Comparison of ENCODE assay signal across 9 mouse cellular contexts in the genomic region with DNA sequence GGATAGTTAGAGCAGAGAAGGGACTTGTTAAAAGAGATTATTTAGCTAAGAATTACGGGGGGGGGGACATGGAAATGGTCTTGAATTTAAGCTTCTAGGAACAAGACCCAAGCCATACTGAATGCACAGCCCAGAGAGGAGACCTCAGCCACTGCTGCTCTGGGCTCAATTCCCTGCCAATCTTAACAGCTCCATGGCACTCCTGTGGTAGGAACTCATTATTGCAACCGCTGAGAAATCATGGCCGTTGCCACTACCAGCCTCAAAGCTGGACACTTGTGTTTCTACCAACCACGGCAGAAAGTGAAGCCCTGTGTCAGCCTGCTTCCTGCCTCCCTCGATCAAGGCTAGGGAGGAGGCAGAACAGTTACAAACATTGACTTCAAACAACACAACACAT. TPM values are rescaled to one million over a fixed set of nuclear protein-coding genes. Genes with fewer than 3 reads are reported as not detected.
DNase-seq lines count a peak whose midpoint lies in the region; ATAC-seq and TF ChIP-seq lines count a peak whose summit lies in the region.
"Had no signal": no experiment of that assay in that cellular context is flagged by ENCODE, and none has a peak within 500 bp of the region (broad histone marks: within the 10 kb centered on the region; RNA-seq: fewer than 3 reads in every experiment).

No protein-coding gene starts in this region.

- peak; percentile 57 for TF ChIP-seq CTCF in heart, postnatal 0 days (IDR thresholded peaks at IDR 0.05; ENCODE audit: low read depth)
- TF ChIP-seq CTCF in Patski (IDR thresholded peaks at IDR 0.05), result no peak

- ATAC-seq in heart, postnatal 0 days (ENCODE audit: insufficient read depth, low read depth), result peak; percentile 71
- peak; percentile 60 for ATAC-seq in Patski
- no peak for ATAC-seq in embryonic facial prominence, embryonic 14.5 days (ENCODE audit: low read depth)
- no peak for ATAC-seq in inflammation-experienced regulatory T-cells, adult 6 months

- 17% methylated on average over 5 of the region's 5 CpGs for whole genome bisulfite sequencing in heart, postnatal 0 days
- 28% methylated on average over 5 of the region's 5 CpGs for WGBS in embryonic facial prominence, embryonic 14.5 days

- intact Hi-C loops in heart, postnatal 25 days (cut with DNase I), result no loop called here

- no peaks in the 10 kb centered on the region for H3K27me3 ChIP-seq in heart, postnatal 0 days (ENCODE audit: control insufficient read depth, insufficient read depth, low read length)
- H3K27me3 ChIP-seq in Patski, result no peaks in the 10 kb centered on the region
- no peaks in the 10 kb centered on the region for H3K27me3 ChIP-seq in embryonic facial prominence, embryonic 14.5 days (replicated peaks; ENCODE audit: control insufficient read depth, insufficient read depth, low read length)
- H3K27me3 ChIP-seq: neural tube, embryonic 12.5 days had no signal

- CTCF ChIA-PET in Patski (lab: Charles Lee), result interaction anchor here (1.0 to 2.4 kb wide), 5 partner anchors 26 to 176 kb away, joined by 3 to 12 read pairs (median 4); no protein-coding TSS in a partner anchor

- H3K36me3 ChIP-seq in heart, postnatal 0 days (replicated peaks; ENCODE audit: control insufficient read depth, insufficient read depth, low read length), result no peaks in the 10 kb centered on the region
- H3K36me3 ChIP-seq in embryonic facial prominence, embryonic 14.5 days (ENCODE audit: control insufficient read depth, insufficient read depth, low read length), result no peaks in the 10 kb centered on the region
- H3K36me3 ChIP-seq: neural tube, embryonic 12.5 days had no signal

- POLR2A ChIA-PET in Patski (lab: Charles Lee), result no interaction called here

- peak; percentile 42 for DNase-seq in heart, postnatal 0 days (ENCODE audit: low spot score)
- DNase-seq in heart, postnatal 25 days (ENCODE audit: low spot score), result no peak
- DNase-seq in Patski (ENCODE audit: low read depth, low spot score), result no peak
- peak; percentile 38 for DNase-seq in embryonic facial prominence, embryonic 14.5 days (ENCODE audit: low spot score)
- DNase-seq in lung, postnatal 10 days, result peak; percentile 69
- no peak for DNase-seq in adrenal gland, adult 18-20 months (ENCODE audit: low spot score in 2 of 2)
- no peak for DNase-seq in urinary bladder, adult 18-20 months (ENCODE audit: low spot score in 2 of 2)

- no peaks in the 10 kb centered on the region for H3K9me3 ChIP-seq in heart, postnatal 0 days (replicated peaks; ENCODE audit: control insufficient read depth, low read length)
- no peaks in the 10 kb centered on the region for H3K9me3 ChIP-seq in embryonic facial prominence, embryonic 14.5 days (ENCODE audit: control insufficient read depth, low read length)
- H3K9me3 ChIP-seq: neural tube, embryonic 12.5 days had no signal

- H3K9ac ChIP-seq in heart, postnatal 0 days (replicated peaks; ENCODE audit: low read depth, low read length), result no peak overlapping the region
- H3K9ac ChIP-seq in embryonic facial prominence, embryonic 14.5 days (ENCODE audit: low read depth, low read length), result no peak overlapping the region
- H3K9ac ChIP-seq: neural tube, embryonic 12.5 days had no signal

- no peak overlapping the region for H3K27ac ChIP-seq in heart, postnatal 0 days (ENCODE audit: low read depth)
- no peak overlapping the region for H3K27ac ChIP-seq in embryonic facial prominence, embryonic 14.5 days (replicated peaks; ENCODE audit: low read depth, low read length)
- H3K27ac ChIP-seq: neural tube, embryonic 12.5 days had no signal

- H3K4me2 ChIP-seq in heart, postnatal 0 days (ENCODE audit: low read depth, low read length), result no peak overlapping the region
- no peak overlapping the region for H3K4me2 ChIP-seq in embryonic facial prominence, embryonic 14.5 days (ENCODE audit: low read depth, low read length)
- H3K4me2 ChIP-seq: neural tube, embryonic 12.5 days had no signal

- no peak overlapping the region for H3K4me3 ChIP-seq in heart, postnatal 0 days (ENCODE audit: low read depth, low read length)
- H3K4me3 ChIP-seq in embryonic facial prominence, embryonic 14.5 days (ENCODE audit: low read depth, low read length), result no peak overlapping the region
- H3K4me3 ChIP-seq: neural tube, embryonic 12.5 days had no signal

- in situ Hi-C loops in Patski (cut with MboI; ENCODE audit: low pct_unique_long_range_greater_than_20kb), result loop anchor here (5.0 kb wide), 1 partner anchor 33 kb away; no protein-coding TSS in a partner anchor

- TF ChIP-seq EP300 in heart, postnatal 0 days (IDR thresholded peaks at IDR 0.05; ENCODE audit: low read depth), result no peak

- H3K4me1 ChIP-seq in heart, postnatal 0 days (ENCODE audit: control insufficient read depth, insufficient read depth), result no peaks in the 10 kb centered on the region
- peaks cover under 1% of the 10 kb centered on the region; the same call in 1 of the 2 replicates for H3K4me1 ChIP-seq in embryonic facial prominence, embryonic 14.5 days (ENCODE audit: control insufficient read depth, insufficient read depth, low read length)

RNA-seq across cellular contexts. Expression of a gene that starts 5.4 kb away (rescaled TPM):
- total RNA-seq in heart, postnatal 0 days (2014; rRNA removed; ENCODE audit: low replicate concordance), result 5.8 and 12.7 TPM in 2 replicates
- polyA plus RNA-seq in heart, postnatal 0 days (2015; fragmentation: Nextera tagmentation; extraction: Ambion mirVana), result 4.0 and 4.3 TPM in 2 replicates
- total RNA-seq in heart, postnatal 25 days (2021), result 1 to 10 TPM; 8.0 to 8.8 TPM
- polyA plus RNA-seq in Patski (2021), result 3.0 TPM
- polyA plus RNA-seq in embryonic facial prominence, embryonic 14.5 days (2014; fragmentation: Nextera tagmentation; extraction: Ambion mirVana), result 22.7 and 26.0 TPM in 2 replicates
- 1 to 10 TPM; 2.3 to 4.1 TPM for total RNA-seq in adrenal gland, adult 18-20 months (2021)
- polyA plus RNA-seq in inflammation-experienced regulatory T-cells, adult 6 months (2017; shearing (Covaris generic)), result not detected

RNA-seq across cellular contexts. Expression of a gene that starts 51.4 kb away (rescaled TPM):
- total RNA-seq in heart, postnatal 0 days (2014; rRNA removed; ENCODE audit: low replicate concordance), result 0.31 TPM in 1 of 2 replicates, not detected in the other
- 0.38 and 0.41 TPM in 2 replicates for polyA plus RNA-seq in heart, postnatal 0 days (2015; fragmentation: Nextera tagmentation; extraction: Ambion mirVana)
- total RNA-seq in heart, postnatal 25 days (2021), result 1 to 10 TPM; 4.2 to 5.1 TPM
- polyA plus RNA-seq in Patski (2021), result 6.7 TPM
- polyA plus RNA-seq in embryonic facial prominence, embryonic 14.5 days (2014; fragmentation: Nextera tagmentation; extraction: Ambion mirVana), result 12.8 and 13.0 TPM in 2 replicates
- 10 to 100 TPM; 36.2 to 36.6 TPM for total RNA-seq in adrenal gland, adult 18-20 months (2021)
- polyA plus RNA-seq in inflammation-experienced regulatory T-cells, adult 6 months (2017; shearing (Covaris generic)), result not detected

RNA-seq across cellular contexts. Expression of a gene that starts 54.3 kb away (rescaled TPM):
- 77.1 and 110 TPM in 2 replicates for total RNA-seq in heart, postnatal 0 days (2014; rRNA removed; ENCODE audit: low replicate concordance)
- 104 and 116 TPM in 2 replicates for polyA plus RNA-seq in heart, postnatal 0 days (2015; fragmentation: Nextera tagmentation; extraction: Ambion mirVana)
- 10 to 100 TPM; 74.2 to 87.4 TPM for total RNA-seq in heart, postnatal 25 days (2021)
- 26.2 TPM for polyA plus RNA-seq in Patski (2021)
- 317 and 362 TPM in 2 replicates for polyA plus RNA-seq in embryonic facial prominence, embryonic 14.5 days (2014; fragmentation: Nextera tagmentation; extraction: Ambion mirVana)
- total RNA-seq in adrenal gland, adult 18-20 months (2021), result 10 to 100 TPM; 83.8 to 95.0 TPM
- polyA plus RNA-seq in inflammation-experienced regulatory T-cells, adult 6 months (2017; shearing (Covaris generic)), result 10 to 100 TPM in 1 of 3 experiments, 1 to 10 TPM in 2; 4.0 to 13.8 (median 7.7) TPM

Comparison
In these comparisons a context has a peak if more than half of its experiments do, and no peak if none do; other contexts are left out.
1. DNase-seq: peak in heart, postnatal 0 days (single experiment), embryonic facial prominence, embryonic 14.5 days (single experiment) and lung, postnatal 10 days (single experiment); none in heart, postnatal 25 days (single experiment), Patski (single experiment), adrenal gland, adult 18-20 months (0 of 2) and urinary bladder, adult 18-20 months (0 of 2).
2. ATAC-seq: peak in heart, postnatal 0 days (single experiment) and Patski (single experiment); none in embryonic facial prominence, embryonic 14.5 days (single experiment) and inflammation-experienced regulatory T-cells, adult 6 months (single experiment).